Mouse (Mus musculus) lung, postnatal 0 days (tissue): Measurements from ENCODE around the gene Zfpm1. TPM values are rescaled to one million over a fixed set of nuclear protein-coding genes. Genes with fewer than 3 reads are reported as not detected.

ENCODE experiments used
- ATAC-seq: fragments of 200-750 bp; cut with Nextera tagmentation; 2 replicates; pipeline ENCODE4 v1.8.0; 2017; ENCODE audit warnings: moderate library complexity
- DNase-seq: peaks from one replicate; pipeline ENCODE4 v3.0.0-alpha.2; 2016; ENCODE audit warnings: low spot score
- H3K27ac ChIP-seq: fragments of 300-500 bp; sonication (generic); 2 replicates; pipeline ENCODE4 v1.5.1; 2014; ENCODE audit warnings: antibody characterized with exemption, mild to moderate bottlenecking, low read length, mixed read lengths
- H3K27me3 ChIP-seq: fragments of 300-500 bp; sonication (generic); replicated peaks from 2 replicates; pipeline ENCODE4 v1.6.1; 2014; ENCODE audit warnings: low read length, mixed read lengths; ENCODE audit not compliant: insufficient read depth
- H3K36me3 ChIP-seq: fragments of 300-500 bp; sonication (generic); 2 replicates; pipeline ENCODE4 v1.6.1; 2014; ENCODE audit warnings: low read length, mixed read lengths; ENCODE audit not compliant: insufficient read depth
- H3K4me1 ChIP-seq: fragments of 300-500 bp; sonication (generic); 2 replicates; pipeline ENCODE4 v1.6.1; 2014; ENCODE audit warnings: antibody characterized with exemption, low read depth, low read length, mixed read lengths; ENCODE audit not compliant: insufficient read depth
- H3K4me2 ChIP-seq: fragments of 300-500 bp; sonication (generic); replicated peaks from 2 replicates; pipeline ENCODE4 v1.6.1; 2014; ENCODE audit warnings: low read depth, mild to moderate bottlenecking, low read length, moderate library complexity, mixed read lengths
- H3K4me3 ChIP-seq: fragments of 300-500 bp; sonication (generic); 2 replicates; pipeline ENCODE4 v1.5.1; 2014; ENCODE audit warnings: low read depth, low read length
- H3K9ac ChIP-seq: fragments of 300-500 bp; sonication (generic); replicated peaks from 2 replicates; pipeline ENCODE4 v1.6.1; 2014; ENCODE audit warnings: low read depth, mild to moderate bottlenecking
- H3K9me3 ChIP-seq: fragments of 300-500 bp; sonication (generic); 2 replicates; pipeline ENCODE4 v1.6.1; 2016; ENCODE audit warnings: low read length, mixed read lengths
- CTCF ChIP-seq: IDR thresholded peaks from 2 replicates; pipeline ENCODE4 v1.5.1; 2016; ENCODE audit warnings: antibody characterized with exemption, mild to moderate bottlenecking
- EP300 ChIP-seq: IDR thresholded peaks from 2 replicates; pipeline ENCODE4 v1.6.1; 2016; ENCODE audit warnings: antibody characterized with exemption, mild to moderate bottlenecking, control low read depth
- WGBS: fragments of 180-500 bp; shearing (Covaris S2); extraction: QIAGEN DNeasy Blood & Tissue Kit; methylation state at CpG from one replicate; pipeline ENCODE4 v1.1.7; 2014; 5-methylcytosine and 5-hydroxymethylcytosine counted together
- polyA plus RNA-seq: library from polyadenylated mRNA; unstranded; fragments of >200 nt; fragmentation: Nextera tagmentation; extraction: Ambion mirVana; gene quantifications from 2 replicates; pipeline ENCODE4 v1.2.1, GENCODE M21; 2015

The Zfpm1 gene
- polyA plus RNA-seq, 1 experiment from 2014 or later, result 1.7 TPM

DNA sequence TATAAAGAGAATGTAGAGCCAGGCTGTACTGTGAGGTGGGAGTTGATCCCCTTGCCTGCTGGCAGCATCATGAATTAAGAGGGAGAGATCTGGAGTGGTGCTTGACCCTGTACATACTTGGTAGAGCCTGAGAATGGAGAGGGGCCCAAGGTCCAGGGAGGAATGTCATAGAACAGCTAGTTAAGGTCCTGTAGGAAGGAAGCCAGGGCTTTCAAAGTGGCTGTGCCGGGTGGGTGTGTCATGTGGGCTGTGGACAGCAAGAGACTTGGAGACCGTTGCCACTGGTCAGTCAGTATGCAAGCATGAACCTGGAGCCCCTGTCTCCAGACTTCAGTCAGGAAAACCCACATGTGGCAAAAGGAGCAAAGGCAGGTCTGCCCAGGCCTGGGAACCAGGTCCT lies 43.3 kb downstream of the Zfpm1 start:
- Histone ChIP-seq H3K9ac (no peak overlapping the region), H3K4me1 (no peaks in the 10 kb centered on the region), H3K4me2 (no peak overlapping the region), H3K36me3 (no peaks in the 10 kb centered on the region), H3K9me3 (no peaks in the 10 kb centered on the region), H3K4me3 (no peak overlapping the region), H3K27ac (no peak overlapping the region), H3K27me3 (no peaks in the 10 kb centered on the region)
- TF ChIP-seq EP300 (no peak), CTCF (no peak)
- ATAC-seq (peak; percentile 13; the same call in 1 of the 2 replicates), DNase-seq (peak; percentile 31)
- 21% methylated on average over 2 of the region's 2 CpGs for WGBS

DNA sequence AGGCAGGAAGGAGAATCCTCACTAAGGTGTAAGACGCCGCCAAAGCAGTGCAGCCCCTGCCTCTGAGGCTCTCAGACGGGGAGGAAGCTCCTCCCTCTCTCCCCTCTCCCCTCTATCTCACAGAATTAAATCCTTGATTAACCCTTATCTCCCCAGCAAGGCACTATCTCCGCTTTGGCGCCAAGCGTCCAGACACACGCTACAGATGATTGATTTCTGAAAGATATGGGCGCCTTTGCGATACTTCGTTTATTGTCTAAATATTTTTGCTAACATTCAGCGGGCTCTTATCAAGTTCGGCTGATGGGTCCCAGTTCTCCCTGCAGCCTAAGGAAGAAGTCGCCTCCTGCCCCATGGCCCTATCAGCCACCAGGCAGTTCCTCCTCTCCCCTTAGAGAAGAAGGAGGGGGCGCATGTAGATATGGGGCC lies 44.2 kb downstream of the Zfpm1 start:
- Histone ChIP-seq H3K36me3 (no peaks in the 10 kb centered on the region), H3K9me3 (no peaks in the 10 kb centered on the region), H3K27ac (no peak overlapping the region), H3K9ac (no peak overlapping the region), H3K4me3 (no peak overlapping the region), H3K4me2 (no peak overlapping the region), H3K27me3 (no peaks in the 10 kb centered on the region), H3K4me1 (no peaks in the 10 kb centered on the region; the same call in 1 of the 2 replicates)
- no peak for DNase-seq
- TF ChIP-seq CTCF (no peak), EP300 (no peak)
- ATAC-seq, result no peak
- 46% methylated on average over 14 of the region's 14 CpGs for WGBS

DNA sequence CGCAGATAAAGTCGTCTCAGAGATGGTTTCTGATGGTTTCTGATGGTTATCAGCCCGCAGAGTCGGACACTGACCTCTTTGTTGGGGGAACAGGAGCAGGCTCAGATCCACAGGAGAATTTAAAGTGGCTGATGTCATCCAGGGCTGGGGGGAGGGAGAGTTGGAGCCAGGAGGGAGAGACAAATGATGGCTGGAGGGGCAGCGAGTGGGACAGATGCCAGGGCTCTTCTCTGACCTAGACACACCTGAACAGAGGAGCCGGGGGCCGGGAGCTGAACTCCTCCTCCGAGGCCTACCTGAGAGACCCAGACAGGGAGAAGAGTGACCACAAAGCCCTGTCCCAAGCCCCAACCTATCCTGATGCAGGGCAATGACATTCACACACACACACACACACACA lies 47.1 kb downstream of the Zfpm1 start:
- no peak for TF ChIP-seq EP300
- TF ChIP-seq CTCF, result no peak
- Histone ChIP-seq H3K9ac (no peak overlapping the region), H3K4me2 (no peak overlapping the region), H3K27ac (no peak overlapping the region), H3K4me1 (no peaks in the 10 kb centered on the region; the same call in 1 of the 2 replicates), H3K9me3 (no peaks in the 10 kb centered on the region), H3K27me3 (no peaks in the 10 kb centered on the region), H3K36me3 (no peaks in the 10 kb centered on the region), H3K4me3 (no peak overlapping the region)
- no peak for ATAC-seq
- DNase-seq, result no peak
- WGBS, result 55% methylated on average over 8 of the region's 8 CpGs

DNA sequence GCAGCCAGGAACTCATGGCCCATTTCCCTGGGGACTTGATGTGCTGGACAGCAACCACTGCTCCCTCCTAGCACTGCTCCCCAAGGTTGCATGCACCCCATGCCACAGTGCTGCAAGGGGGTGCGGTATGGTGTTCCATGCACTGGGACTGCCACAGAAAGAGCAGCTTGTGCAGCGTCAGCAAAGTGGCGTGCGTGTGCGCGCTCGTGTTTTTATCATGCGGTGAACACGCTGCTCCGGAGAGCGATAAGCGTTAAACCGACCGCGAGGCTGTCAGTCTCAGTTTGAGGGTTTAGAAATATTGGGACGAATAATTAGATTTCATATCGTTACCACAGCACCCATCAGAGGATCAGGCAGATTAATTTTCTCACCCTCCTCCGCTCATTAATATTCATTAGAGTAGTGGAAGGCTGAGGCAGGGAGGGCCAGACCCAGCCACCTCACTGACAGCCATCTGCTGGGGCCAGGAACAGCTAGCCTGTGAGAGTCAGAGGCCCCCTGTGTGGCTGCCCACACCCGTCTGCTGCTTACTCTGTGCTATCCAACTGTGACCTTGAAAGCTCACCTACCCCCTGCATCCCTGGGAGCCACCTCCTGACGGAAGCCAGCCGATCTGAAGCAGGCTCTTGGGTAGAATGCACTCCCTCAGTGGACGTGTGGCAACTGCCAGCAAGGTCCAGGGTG lies 47.8 kb downstream of the Zfpm1 start:
- DNase-seq (no peak), ATAC-seq (no peak)
- 87% methylated on average over 22 of the region's 22 CpGs for WGBS
- Histone ChIP-seq H3K4me3 (no peak overlapping the region), H3K27me3 (no peaks in the 10 kb centered on the region), H3K27ac (no peak overlapping the region), H3K4me1 (no peaks in the 10 kb centered on the region; the same call in 1 of the 2 replicates), H3K9me3 (no peaks in the 10 kb centered on the region), H3K9ac (no peak overlapping the region), H3K4me2 (no peak overlapping the region), H3K36me3 (peaks cover 5% of the 10 kb centered on the region)
- TF ChIP-seq CTCF (no peak), EP300 (no peak)

DNA sequence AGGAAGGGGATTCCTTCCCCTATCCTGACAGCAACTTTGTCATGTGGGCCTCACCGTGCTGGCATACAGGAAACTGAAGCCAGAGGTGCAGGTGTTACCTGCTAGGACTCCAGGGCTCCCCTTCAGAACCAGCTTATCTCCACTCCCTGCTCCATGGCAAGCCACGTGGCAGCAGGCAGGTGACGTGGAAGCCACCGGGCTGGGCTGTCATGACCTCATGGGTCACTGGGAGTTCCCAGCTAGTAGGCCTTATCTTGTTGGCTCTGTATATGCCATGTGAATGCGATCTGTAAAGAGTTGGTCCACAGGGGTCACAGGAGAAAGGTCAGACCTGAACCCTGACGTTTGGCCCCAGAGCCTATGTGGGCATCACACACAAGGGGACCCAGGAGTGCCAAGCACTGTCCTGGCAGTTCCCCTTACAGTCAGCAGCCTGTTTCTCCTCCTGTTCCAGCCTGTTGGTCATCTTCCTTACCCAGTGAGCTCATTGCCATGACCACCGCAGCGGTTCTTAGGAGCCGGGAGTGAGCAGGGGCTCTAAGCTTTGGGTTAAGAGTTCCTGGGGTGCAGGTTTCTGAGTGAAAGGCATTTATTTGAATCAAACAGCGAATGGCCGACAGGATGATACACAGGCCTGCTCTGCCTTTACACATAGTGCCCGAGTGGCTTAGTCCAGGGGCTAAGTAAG lies 48.6 kb downstream of the Zfpm1 start:
- H3K9me3 ChIP-seq, result no peaks in the 10 kb centered on the region
- no peak overlapping the region for H3K9ac ChIP-seq
- H3K27me3 ChIP-seq, result no peaks in the 10 kb centered on the region
- DNase-seq (no peak), ATAC-seq (no peak)
- no peak overlapping the region for H3K4me3 ChIP-seq
- H3K27ac ChIP-seq, result peak overlapping the region; percentile 15; the same call in 1 of the 2 replicates
- H3K36me3 ChIP-seq, result peaks cover 9% of the 10 kb centered on the region
- 68% methylated on average over 12 of the region's 12 CpGs for WGBS
- H3K4me1 ChIP-seq, result no peaks in the 10 kb centered on the region; the same call in none of the 2 replicates
- TF ChIP-seq CTCF, result no peak
- no peak for TF ChIP-seq EP300
- no peak overlapping the region for H3K4me2 ChIP-seq

DNA sequence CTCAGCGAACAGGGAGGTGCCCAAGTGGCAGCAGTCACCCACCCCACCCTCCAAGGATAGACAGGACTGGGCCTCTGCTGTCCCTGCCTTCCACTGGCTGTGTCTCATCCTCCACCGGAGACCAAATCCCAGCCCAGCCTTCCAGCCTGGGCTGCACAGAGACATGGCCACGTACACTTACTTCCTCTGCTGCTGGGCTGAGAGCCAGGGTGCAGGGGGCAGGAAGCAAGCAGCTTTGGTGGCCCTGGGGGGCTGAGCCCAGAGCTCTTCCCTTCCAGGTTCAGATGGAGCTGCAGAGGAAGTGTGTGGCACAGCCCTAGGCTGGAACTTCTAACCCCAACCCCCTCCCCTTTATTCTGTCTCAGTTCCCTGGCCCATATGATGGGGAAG lies 49.2 kb downstream of the Zfpm1 start:
- TF ChIP-seq EP300 (no peak), CTCF (no peak)
- Histone ChIP-seq H3K9ac (no peak overlapping the region), H3K9me3 (no peaks in the 10 kb centered on the region), H3K4me2 (no peak overlapping the region), H3K4me3 (no peak overlapping the region), H3K36me3 (peaks cover 9% of the 10 kb centered on the region), H3K4me1 (no peaks in the 10 kb centered on the region; the same call in none of the 2 replicates), H3K27me3 (no peaks in the 10 kb centered on the region), H3K27ac (peak overlapping the region; percentile 15; the same call in 1 of the 2 replicates)
- WGBS, result 47% methylated on average over 3 of the region's 3 CpGs
- ATAC-seq, result peak; percentile 64
- peak; percentile 69 for DNase-seq
